Mouse (Mus musculus) testis, postnatal 14 days (tissue): ENCODE data around the gene Tacc2.

Source experiments
- DNase-seq: peaks from one replicate; pipeline ENCODE4 v3.0.0; 2021; ENCODE audit warnings: low spot score

The Tacc2 gene

GRCm38 (mm10) chr7:130726724-130727422 lies 149.6 kb downstream of the Tacc2 start:
- peak; percentile 31 for DNase-seq

GRCm38 (mm10) chr7:130727560-130727959 lies 150.3 kb downstream of the Tacc2 start:
- no peak for DNase-seq

GRCm38 (mm10) chr7:130731792-130732191 lies 154.6 kb downstream of the Tacc2 start:
- DNase-seq: no peak

- no peak for DNase-seq
Measured at GRCm38 (mm10) chr7:130732908-130733307, 155.7 kb downstream of the Tacc2 start.

- DNase-seq: no peak
Measured at GRCm38 (mm10) chr7:130733423-130733822, 156.2 kb downstream of the Tacc2 start.

- no peak for DNase-seq
Measured at GRCm38 (mm10) chr7:130734195-130734787, 157.1 kb downstream of the Tacc2 start.

- no peak for DNase-seq
Measured at GRCm38 (mm10) chr7:130741099-130741498, 163.9 kb downstream of the Tacc2 start.

- no peak for DNase-seq
Measured at GRCm38 (mm10) chr7:130743239-130744025, 166.2 kb downstream of the Tacc2 start.

- DNase-seq: no peak
Measured at GRCm38 (mm10) chr7:130749165-130749564, 171.9 kb downstream of the Tacc2 start.

- peak; percentile 31 for DNase-seq
Measured at GRCm38 (mm10) chr7:130750752-130751490, 173.7 kb downstream of the Tacc2 start.

GRCm38 (mm10) chr7:130751678-130752077 lies 174.4 kb downstream of the Tacc2 start:
- DNase-seq: no peak

- no peak for DNase-seq
Measured at GRCm38 (mm10) chr7:130754790-130755189, 177.6 kb downstream of the Tacc2 start.

GRCm38 (mm10) chr7:130756343-130756835 lies 179.2 kb downstream of the Tacc2 start:
- DNase-seq: no peak

GRCm38 (mm10) chr7:130757326-130757865 lies 180.2 kb downstream of the Tacc2 start:
- no peak for DNase-seq

- no peak for DNase-seq
Measured at GRCm38 (mm10) chr7:130762071-130762897, 185.0 kb downstream of the Tacc2 start.

GRCm38 (mm10) chr7:130764160-130764559 lies 186.9 kb downstream of the Tacc2 start:
- DNase-seq: no peak

- no peak for DNase-seq
Measured at GRCm38 (mm10) chr7:130766411-130767170, 189.4 kb downstream of the Tacc2 start.

GRCm38 (mm10) chr7:130768151-130768550 lies 190.9 kb downstream of the Tacc2 start:
- no peak for DNase-seq

GRCm38 (mm10) chr7:130770707-130771106 lies 193.5 kb downstream of the Tacc2 start:
- DNase-seq: peak; percentile 68

GRCm38 (mm10) chr7:130773171-130773830 lies 196.1 kb downstream of the Tacc2 start:
- DNase-seq: no peak
